Comparison of ENCODE assay signal across 10 mouse cellular contexts in the genomic region with DNA sequence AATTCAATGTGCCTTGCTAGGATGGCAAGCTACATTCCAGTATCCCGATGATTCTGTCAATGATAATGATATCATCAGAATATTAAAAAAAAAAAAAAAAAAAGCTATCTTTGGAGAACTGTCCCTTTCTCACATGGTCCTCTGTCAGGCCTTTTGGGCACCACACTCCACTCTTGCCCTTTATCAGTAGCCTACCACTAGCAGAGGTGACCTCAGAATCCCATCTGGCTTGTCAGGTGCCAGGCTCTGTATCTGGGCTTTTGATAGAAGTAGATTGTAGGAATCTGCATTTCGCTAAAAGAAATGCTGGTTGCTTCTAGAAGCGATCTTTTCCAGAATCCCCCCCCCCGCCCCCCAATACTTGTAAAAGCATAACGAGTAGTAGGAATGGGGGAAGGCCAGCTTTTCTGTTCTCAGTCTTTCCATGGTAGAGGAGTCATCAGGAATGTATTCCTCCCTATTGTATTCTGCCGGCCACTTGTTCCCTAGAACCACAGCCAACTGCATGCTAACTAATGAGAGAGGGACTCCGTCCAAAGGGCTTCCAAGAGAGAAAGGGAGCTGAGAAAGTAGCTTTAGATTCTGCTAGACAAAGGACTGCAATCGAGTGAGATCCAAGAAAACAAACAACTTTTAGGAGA.
DNase-seq lines count a peak whose midpoint lies in the region; ATAC-seq lines count a peak whose summit lies in the region.
"Had no signal": no experiment of that assay in that cellular context is flagged by ENCODE, and none has a peak within 500 bp of the region (broad histone marks: within the 10 kb centered on the region; RNA-seq: fewer than 3 reads in every experiment).

No protein-coding gene starts in this region.

- peaks cover 4% of the 10 kb centered on the region; the same call in 1 of the 2 replicates for H3K4me1 ChIP-seq in lung, embryonic 16.5 days (replicated peaks; ENCODE audit: control insufficient read depth, insufficient read depth, low read length)
- peaks cover 33% of the 10 kb centered on the region for H3K4me1 ChIP-seq in forebrain, embryonic 15.5 days
- peaks cover 10% of the 10 kb centered on the region; the same call in 1 of the 2 replicates for H3K4me1 ChIP-seq in limb, embryonic 11.5 days (ENCODE audit: control insufficient read depth, insufficient read depth, low read length)
- peaks cover 7% of the 10 kb centered on the region; the same call in 1 of the 2 replicates for H3K4me1 ChIP-seq in stomach, embryonic 16.5 days (ENCODE audit: control insufficient read depth, insufficient read depth, low read length)

- no peak for DNase-seq in lung, postnatal 36 days
- DNase-seq in limb, embryonic 11.5 days (ENCODE audit: low spot score), result no peak
- DNase-seq in adrenal gland, adult 2 months, result no peak
- DNase-seq in frontal cortex, postnatal 14 days (ENCODE audit: low spot score in 2 of 2), result no peak
- DNase-seq in gastrocnemius, postnatal 14 days, result no peak

- intact Hi-C loops in gastrocnemius, postnatal 14 days (cut with DNase I; ENCODE audit: low total_unique reads), result no loop called here

- peak overlapping the region; percentile 50; the same call in 1 of the 2 replicates for H3K27ac ChIP-seq in lung, embryonic 16.5 days (ENCODE audit: low read length)
- H3K27ac ChIP-seq in forebrain, embryonic 15.5 days (replicated peaks), result no peak overlapping the region
- no peak overlapping the region for H3K27ac ChIP-seq in limb, embryonic 11.5 days (replicated peaks; ENCODE audit: low read depth, low read length)
- H3K27ac ChIP-seq in stomach, embryonic 16.5 days (ENCODE audit: low read length), result peak overlapping the region; percentile 64
- H3K27ac ChIP-seq: liver, embryonic 15.5 days had no signal

- H3K4me3 ChIP-seq in lung, embryonic 16.5 days (ENCODE audit: low read length), result peak overlapping the region; percentile 65
- peak overlapping the region; percentile 66 for H3K4me3 ChIP-seq in forebrain, embryonic 15.5 days
- peak overlapping the region; percentile 64 for H3K4me3 ChIP-seq in limb, embryonic 11.5 days (ENCODE audit: low read depth, low read length)
- peak overlapping the region; percentile 65 for H3K4me3 ChIP-seq in stomach, embryonic 16.5 days (replicated peaks; ENCODE audit: low read length)

- WGBS in lung, embryonic 16.5 days, result 21% methylated on average over 8 of the region's 8 CpGs
- WGBS in forebrain, embryonic 15.5 days, result 9% methylated on average over 8 of the region's 8 CpGs
- WGBS in limb, embryonic 11.5 days, result 23% methylated on average over 8 of the region's 8 CpGs
- WGBS in stomach, embryonic 16.5 days, result 28% methylated on average over 8 of the region's 8 CpGs

- H3K36me3 ChIP-seq in lung, embryonic 16.5 days (ENCODE audit: control insufficient read depth, insufficient read depth, low read length), result no peaks in the 10 kb centered on the region
- no peaks in the 10 kb centered on the region for H3K36me3 ChIP-seq in forebrain, embryonic 15.5 days
- H3K36me3 ChIP-seq in limb, embryonic 11.5 days (ENCODE audit: control insufficient read depth, insufficient read depth, low read length), result no peaks in the 10 kb centered on the region
- no peaks in the 10 kb centered on the region for H3K36me3 ChIP-seq in stomach, embryonic 16.5 days (ENCODE audit: control insufficient read depth, insufficient read depth, low read length)
- H3K36me3 ChIP-seq: liver, embryonic 15.5 days had no signal

- ATAC-seq in lung, embryonic 16.5 days (ENCODE audit: low read depth), result no peak; the same call in 1 of the 2 replicates
- ATAC-seq in forebrain, embryonic 15.5 days (replicated peaks), result peak; percentile 63
- ATAC-seq in limb, embryonic 11.5 days (ENCODE audit: insufficient number of reproducible peaks, low FRiP score, low TSS enrichment, low read depth), result no peak
- ATAC-seq in stomach, embryonic 16.5 days (ENCODE audit: insufficient read depth, low FRiP score), result no peak
- ATAC-seq: Patski had no signal

- no peaks in the 10 kb centered on the region for H3K9me3 ChIP-seq in lung, embryonic 16.5 days (ENCODE audit: control insufficient read depth, low read length)
- H3K9me3 ChIP-seq in forebrain, embryonic 15.5 days, result no peaks in the 10 kb centered on the region
- no peaks in the 10 kb centered on the region for H3K9me3 ChIP-seq in limb, embryonic 11.5 days (ENCODE audit: control insufficient read depth, low read length)
- H3K9me3 ChIP-seq in stomach, embryonic 16.5 days (replicated peaks; ENCODE audit: control insufficient read depth, low read length), result no peaks in the 10 kb centered on the region
- H3K9me3 ChIP-seq: liver, embryonic 15.5 days had no signal

- no peaks in the 10 kb centered on the region for H3K27me3 ChIP-seq in lung, embryonic 16.5 days (ENCODE audit: control insufficient read depth, insufficient read depth, low read depth, low read length)
- H3K27me3 ChIP-seq in forebrain, embryonic 15.5 days, result no peaks in the 10 kb centered on the region
- no peaks in the 10 kb centered on the region for H3K27me3 ChIP-seq in limb, embryonic 11.5 days (ENCODE audit: control insufficient read depth, insufficient read depth, low read length)
- H3K27me3 ChIP-seq in stomach, embryonic 16.5 days (ENCODE audit: control insufficient read depth, insufficient read depth, low read length), result no peaks in the 10 kb centered on the region
- H3K27me3 ChIP-seq: Patski had no signal

- H3K9ac ChIP-seq in lung, embryonic 16.5 days (ENCODE audit: low read length), result no peak overlapping the region
- no peak overlapping the region for H3K9ac ChIP-seq in forebrain, embryonic 15.5 days (replicated peaks)
- peak overlapping the region; percentile 49; the same call in 1 of the 2 replicates for H3K9ac ChIP-seq in limb, embryonic 11.5 days (ENCODE audit: low read length)
- peak overlapping the region; percentile 80 for H3K9ac ChIP-seq in stomach, embryonic 16.5 days (ENCODE audit: low read length)
- H3K9ac ChIP-seq: liver, embryonic 15.5 days had no signal

- H3K4me2 ChIP-seq in lung, embryonic 16.5 days (ENCODE audit: low read depth, low read length), result peak overlapping the region; percentile 96
- peak overlapping the region; percentile 98 for H3K4me2 ChIP-seq in forebrain, embryonic 15.5 days (replicated peaks)
- peak overlapping the region; percentile 80 for H3K4me2 ChIP-seq in limb, embryonic 11.5 days (ENCODE audit: low read depth, severe bottlenecking)
- peak overlapping the region; percentile 83 for H3K4me2 ChIP-seq in stomach, embryonic 16.5 days (ENCODE audit: low read depth, low read length)

Comparison
In these comparisons a context has a peak if more than half of its experiments do, and no peak if none do; other contexts are left out.
1. H3K27ac ChIP-seq: peak in lung, embryonic 16.5 days (single experiment) and stomach, embryonic 16.5 days (single experiment); none in forebrain, embryonic 15.5 days (single experiment) and limb, embryonic 11.5 days (single experiment).
2. H3K9ac ChIP-seq: peak in limb, embryonic 11.5 days (single experiment) and stomach, embryonic 16.5 days (single experiment); none in lung, embryonic 16.5 days (single experiment) and forebrain, embryonic 15.5 days (single experiment).
3. Peak in every context shown above with its lines, with median percentiles within 50 percentile points of each other: H3K4me2 ChIP-seq and H3K4me3 ChIP-seq.